Mouse (Mus musculus) neural tube, embryonic 11.5 days (tissue): ENCODE data around the gene Kmt5a. TPM values are rescaled to one million over a fixed set of nuclear protein-coding genes. Genes with fewer than 3 reads are reported as not detected.

Experiments
- ATAC-seq: fragments of 200-750 bp; cut with Nextera tagmentation; 2 replicates; pipeline ENCODE4 v1.8.0; 2017; ENCODE audit warnings: moderate number of reproducible peaks, mild to moderate bottlenecking, moderate TSS enrichment, moderate library complexity; ENCODE audit not compliant: insufficient read depth, low FRiP score, low TSS enrichment
- DNase-seq: peaks from one replicate; pipeline ENCODE4 v3.0.0-alpha.2; 2015; ENCODE audit warnings: low spot score
- H3K27ac ChIP-seq: fragments of 300-500 bp; sonication (generic); 2 replicates; pipeline ENCODE4 v1.5.1; 2014; ENCODE audit warnings: low read depth, mild to moderate bottlenecking, low read length
- H3K27me3 ChIP-seq: fragments of 300-500 bp; sonication (generic); 2 replicates; pipeline ENCODE4 v1.6.1; 2014; ENCODE audit warnings: mild to moderate bottlenecking, low read length, mixed read lengths; ENCODE audit not compliant: control insufficient read depth, insufficient read depth
- H3K36me3 ChIP-seq: fragments of 300-500 bp; sonication (generic); 2 replicates; pipeline ENCODE4 v1.6.1; 2014; ENCODE audit warnings: mild to moderate bottlenecking, low read length, moderate library complexity, mixed read lengths; ENCODE audit not compliant: control insufficient read depth, insufficient read depth
- H3K4me1 ChIP-seq: fragments of 300-500 bp; sonication (generic); 2 replicates; pipeline ENCODE4 v1.6.1; 2014; ENCODE audit warnings: low read length, mixed read lengths; ENCODE audit not compliant: control insufficient read depth, insufficient read depth
- H3K4me2 ChIP-seq: fragments of 300-500 bp; sonication (generic); 2 replicates; pipeline ENCODE4 v1.6.1; 2014; ENCODE audit warnings: low read depth, mild to moderate bottlenecking, moderate library complexity
- H3K4me3 ChIP-seq: fragments of 300-500 bp; sonication (generic); 2 replicates; pipeline ENCODE4 v1.5.1; 2014; ENCODE audit warnings: low read depth, low read length
- H3K9ac ChIP-seq: fragments of 300-500 bp; sonication (generic); 2 replicates; pipeline ENCODE4 v1.6.1; 2014; ENCODE audit warnings: mild to moderate bottlenecking, low read length
- H3K9me3 ChIP-seq: fragments of 300-500 bp; sonication (generic); 2 replicates; pipeline ENCODE4 v1.6.1; 2016; ENCODE audit warnings: low read length; ENCODE audit not compliant: control insufficient read depth
- WGBS: fragments of 180-500 bp; shearing (Covaris S2); extraction: QIAGEN DNeasy Blood & Tissue Kit; methylation state at CpG from one replicate; pipeline ENCODE4 v1.1.7; 2014; 5-methylcytosine and 5-hydroxymethylcytosine counted together
- polyA plus RNA-seq: library from polyadenylated mRNA; unstranded; fragments of >200 nt; fragmentation: Nextera tagmentation; extraction: Ambion mirVana; gene quantifications from 2 replicates; pipeline ENCODE4 v1.2.1, GENCODE M21; 2014

The Kmt5a gene
- polyA plus RNA-seq, result 115 and 121 TPM in 2 replicates

DNA sequence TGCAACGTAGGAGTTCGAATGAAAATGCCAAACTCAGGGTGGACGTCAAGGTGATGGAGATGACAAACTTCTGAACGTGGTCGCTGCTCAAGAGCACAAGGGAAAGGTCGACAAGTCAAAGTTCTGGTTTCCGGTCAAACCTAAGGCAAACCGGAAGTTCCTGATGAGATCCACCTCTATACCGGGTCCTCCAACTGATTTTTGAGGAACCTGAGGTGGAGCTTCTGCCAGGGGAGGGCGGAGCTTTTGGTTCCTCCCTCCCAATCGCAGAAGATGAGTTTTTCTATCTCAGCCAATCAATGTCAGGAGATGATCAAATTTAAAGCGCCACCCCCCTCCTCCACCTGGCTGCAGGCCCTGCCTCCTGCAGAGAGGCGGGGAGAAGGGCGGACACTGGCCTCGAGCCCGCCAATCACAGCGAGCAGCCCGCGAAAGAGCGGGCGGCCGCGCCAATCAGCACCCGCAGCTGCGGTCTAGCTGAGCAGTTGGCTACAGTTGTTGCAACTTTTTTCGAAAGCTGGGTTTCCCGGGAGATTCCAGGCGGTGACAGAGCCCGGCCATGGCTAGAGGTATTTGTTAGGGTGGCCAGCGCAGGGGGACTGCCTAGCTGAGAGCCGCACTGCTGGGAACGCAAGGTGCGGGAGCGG lies at the start of gene Kmt5a:
Kmt5a (plus strand) TSS at position 484 of the 647 bp plus-strand sequence.
- Histone ChIP-seq H3K27me3 (no peaks in the 10 kb centered on the region), H3K36me3 (no peaks in the 10 kb centered on the region), H3K9me3 (no peaks in the 10 kb centered on the region), H3K4me2 (peak within 1 kb of the TSS; percentile 97), H3K9ac (peak within 1 kb of the TSS; percentile 69), H3K4me1 (peaks cover 4% of the 10 kb centered on the region; the same call in 1 of the 2 replicates), H3K4me3 (peak within 1 kb of the TSS; percentile 74), H3K27ac (peak within 1 kb of the TSS; percentile 79)
- under 1% methylated on average over 34 of the region's 34 CpGs for WGBS
- peak; percentile 97 for DNase-seq
- ATAC-seq, result peak; percentile 96

- Histone ChIP-seq H3K27ac (no peak overlapping the region), H3K4me2 (no peak overlapping the region), H3K36me3 (peaks cover 13% of the 10 kb centered on the region), H3K27me3 (no peaks in the 10 kb centered on the region), H3K9ac (no peak overlapping the region), H3K4me3 (no peak overlapping the region), H3K9me3 (no peaks in the 10 kb centered on the region), H3K4me1 (no peaks in the 10 kb centered on the region)
- over 99% methylated on average over 4 of the region's 4 CpGs for WGBS
- DNase-seq (no peak), ATAC-seq (no peak)
These were observed 47.3 kb upstream of the Kmt5a start for GRCm38 (mm10) chr5:124392412-124392811.

DNA sequence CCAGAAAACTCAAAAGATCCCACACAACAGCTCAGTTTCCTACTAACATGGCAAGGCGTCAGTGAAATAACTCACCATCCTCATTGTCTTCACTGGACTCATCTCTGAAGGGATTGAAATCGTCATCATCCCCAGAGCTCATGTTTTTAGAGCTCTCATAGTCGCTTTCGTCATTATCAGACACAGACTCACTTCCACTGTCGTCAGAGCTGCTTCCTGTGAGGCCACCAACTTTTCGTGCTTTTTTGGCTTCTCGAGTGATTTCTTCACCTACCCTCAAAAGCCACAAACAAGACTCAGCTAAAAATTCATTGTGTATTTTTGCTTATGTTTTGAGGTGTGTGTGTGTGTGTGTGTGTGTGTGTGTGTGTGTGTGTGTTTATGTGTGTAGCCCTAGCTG lies 46.0 kb upstream of the Kmt5a start:
- Histone ChIP-seq H3K4me2 (no peak overlapping the region), H3K27ac (no peak overlapping the region), H3K4me3 (no peak overlapping the region), H3K9me3 (no peaks in the 10 kb centered on the region), H3K9ac (no peak overlapping the region), H3K4me1 (no peaks in the 10 kb centered on the region), H3K27me3 (no peaks in the 10 kb centered on the region), H3K36me3 (peaks cover 15% of the 10 kb centered on the region)
- WGBS, result 92% methylated on average over 7 of the region's 7 CpGs
- no peak for ATAC-seq
- no peak for DNase-seq

DNA sequence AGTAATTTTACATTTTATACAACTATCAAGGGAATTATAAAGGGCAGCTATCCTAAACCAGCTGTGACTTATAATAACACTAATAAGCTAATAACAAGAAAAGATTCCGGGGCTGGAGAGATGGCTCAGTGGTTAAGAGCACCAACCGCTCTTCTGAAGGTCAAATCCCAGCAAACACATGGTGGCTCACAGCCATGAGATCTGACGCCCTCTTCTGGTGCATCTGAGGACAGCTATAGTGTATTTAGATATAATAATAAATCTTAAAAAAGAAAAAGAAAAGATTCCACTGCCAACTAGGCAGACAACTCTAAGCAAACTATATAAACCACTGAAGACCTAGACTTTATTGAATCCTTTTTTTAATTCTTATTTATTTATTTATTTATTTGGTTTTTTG lies 28.9 kb upstream of the Kmt5a start:
- Histone ChIP-seq H3K36me3 (peaks cover 17% of the 10 kb centered on the region), H3K27me3 (no peaks in the 10 kb centered on the region), H3K4me1 (no peaks in the 10 kb centered on the region), H3K4me2 (no peak overlapping the region), H3K9me3 (no peaks in the 10 kb centered on the region), H3K27ac (no peak overlapping the region), H3K4me3 (no peak overlapping the region), H3K9ac (no peak overlapping the region)
- ATAC-seq (no peak), DNase-seq (no peak)
- WGBS, result 84% methylated on average over 3 of the region's 3 CpGs

DNA sequence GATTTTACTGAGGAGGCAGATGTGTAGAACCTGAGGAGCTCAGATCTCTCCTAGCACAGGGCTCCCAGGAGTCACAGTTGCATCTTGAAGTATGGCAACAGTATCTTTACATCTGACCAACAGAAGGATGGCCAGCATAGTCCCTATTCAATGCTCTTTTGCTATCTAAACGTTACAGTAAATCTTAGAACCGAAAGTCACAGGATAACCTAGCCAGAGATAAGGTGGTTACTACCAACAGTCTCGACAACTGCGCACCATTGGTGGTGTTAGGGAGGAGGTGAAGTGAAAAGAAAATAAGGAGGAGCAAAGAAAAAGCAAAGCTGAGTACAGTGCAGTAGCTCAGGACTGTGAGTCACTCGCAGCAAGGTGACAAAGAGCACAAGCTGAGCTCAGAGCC lies 27.6 kb upstream of the Kmt5a start:
- WGBS, result 94% methylated on average over 5 of the region's 5 CpGs
- Histone ChIP-seq H3K9ac (no peak overlapping the region), H3K27me3 (no peaks in the 10 kb centered on the region), H3K36me3 (peaks cover 13% of the 10 kb centered on the region), H3K4me3 (no peak overlapping the region), H3K9me3 (no peaks in the 10 kb centered on the region), H3K4me2 (no peak overlapping the region), H3K27ac (no peak overlapping the region), H3K4me1 (no peaks in the 10 kb centered on the region)
- no peak for ATAC-seq
- no peak for DNase-seq

GRCm38 (mm10) chr5:124418903-124419302 lies 20.8 kb upstream of the Kmt5a start:
- 94% methylated on average over 2 of the region's 2 CpGs for WGBS

DNA sequence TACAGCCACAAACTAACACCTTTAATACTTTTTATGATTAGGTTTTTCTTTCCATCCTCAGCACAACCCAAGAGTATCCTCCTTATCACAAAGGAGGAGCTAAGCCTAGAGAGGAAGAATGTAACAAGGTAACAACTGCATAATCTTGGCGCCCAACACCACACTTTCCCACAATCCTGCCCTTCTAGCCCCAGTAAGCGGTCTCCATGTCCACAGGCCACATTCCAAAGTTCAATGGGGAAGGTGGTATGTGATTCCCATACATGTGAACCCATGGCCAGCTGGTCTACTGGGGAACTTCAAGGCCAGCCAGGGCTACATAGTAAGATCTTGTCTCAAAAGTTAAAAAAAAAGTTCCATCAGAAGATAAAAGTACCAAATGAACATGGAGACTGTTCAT lies 17.9 kb upstream of the Kmt5a start:
- ATAC-seq (no peak), DNase-seq (no peak)
- WGBS, result 95% methylated on average over 2 of the region's 2 CpGs
- Histone ChIP-seq H3K9ac (no peak overlapping the region), H3K36me3 (no peaks in the 10 kb centered on the region), H3K4me1 (peaks cover 4% of the 10 kb centered on the region; the same call in 1 of the 2 replicates), H3K27me3 (no peaks in the 10 kb centered on the region), H3K9me3 (no peaks in the 10 kb centered on the region), H3K4me2 (no peak overlapping the region), H3K27ac (no peak overlapping the region), H3K4me3 (no peak overlapping the region)

More at GRCm38 (mm10) chr5:124418903-124419302, 20.8 kb upstream of the Kmt5a start:
- Histone ChIP-seq H3K4me2 (no peak overlapping the region), H3K4me3 (no peak overlapping the region), H3K9me3 (no peaks in the 10 kb centered on the region), H3K4me1 (0 out of 2 replicates have a peak, but pooled peaks cover under 1% of the 10 kb centered on the region), H3K9ac (no peak overlapping the region), H3K36me3 (no peaks in the 10 kb centered on the region), H3K27ac (no peak overlapping the region), H3K27me3 (no peaks in the 10 kb centered on the region)
- DNase-seq, result no peak
- no peak for ATAC-seq

GRCm38 (mm10) chr5:124424200-124424722 lies 15.5 kb upstream of the Kmt5a start:
- Histone ChIP-seq H3K4me2 (peak overlapping the region; percentile 94), H3K9ac (peak overlapping the region; percentile 90), H3K27ac (no peak overlapping the region), H3K27me3 (no peaks in the 10 kb centered on the region), H3K4me1 (peaks cover 4% of the 10 kb centered on the region; the same call in 1 of the 2 replicates), H3K9me3 (no peaks in the 10 kb centered on the region), H3K4me3 (peak overlapping the region; percentile 98), H3K36me3 (no peaks in the 10 kb centered on the region)
- ATAC-seq, result 0 out of 2 replicates have a peak, but pooled peaks have one; percentile 5
- WGBS, result 4% methylated on average over 14 of the region's 14 CpGs
- DNase-seq, result peak; percentile 15
